19 mouse cellular contexts compared by ENCODE assay signal in the genomic region with DNA sequence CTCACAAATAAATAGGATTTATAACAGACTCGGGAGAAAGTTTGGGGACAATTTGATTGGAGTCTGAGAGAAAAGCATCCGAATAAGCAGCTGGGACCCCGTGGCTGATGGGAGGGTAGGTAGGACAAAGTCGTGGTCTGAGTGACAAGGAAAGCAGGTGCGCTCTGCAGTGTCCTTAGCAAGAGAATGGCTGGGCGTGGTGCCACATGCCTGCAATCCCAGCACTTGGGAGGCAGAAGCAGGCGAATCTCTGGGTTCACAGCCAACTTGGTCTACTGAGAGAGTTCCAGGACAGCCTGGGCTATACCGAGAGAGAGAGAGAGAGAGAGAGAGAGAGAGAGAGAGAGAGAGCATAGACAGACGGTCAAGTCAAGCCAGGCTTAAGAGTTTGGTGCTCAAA.
"Had no signal": no experiment of that assay in that cellular context is flagged by ENCODE, and none has a peak within 500 bp of the region (broad histone marks: within the 10 kb centered on the region; RNA-seq: fewer than 3 reads in every experiment).

No protein-coding gene starts in this region.

- H3K27ac ChIP-seq: liver, embryonic 15.5 days; lung, embryonic 15.5 days; midbrain, embryonic 10.5 days; midbrain, embryonic 12.5 days; neural tube, embryonic 13.5 days; neural tube, embryonic 15.5 days had no signal

- H3K4me3 ChIP-seq: liver, embryonic 15.5 days; lung, embryonic 15.5 days; midbrain, embryonic 10.5 days; midbrain, embryonic 12.5 days; myocyte; neural tube, embryonic 13.5 days; neural tube, embryonic 15.5 days had no signal

- DNase-seq: liver, postnatal 0 days; lung, adult 2 months; lung, postnatal 4 days; midbrain, embryonic 14.5 days; retina, postnatal 1 day; right cerebral cortex, adult 18-20 months; right cerebral cortex, postnatal 25 days; right cerebral cortex, postnatal 4 days; spleen, adult 18-20 months; thymus, adult 18-20 months; thymus, postnatal 14 days; thymus, postnatal 36 days had no signal
